Mouse (Mus musculus): ENCODE results near the gene Hmgcs2. TPM values are rescaled to one million over a fixed set of nuclear protein-coding genes. Genes with fewer than 3 reads are reported as not detected.
"Not testable (repeated sequence)": the region's sequence is repeated elsewhere in the genome, so short reads cannot be mapped to it uniquely, and the experiment has no call there.

Gene Hmgcs2
- polyA plus RNA-seq, 1 experiment from 2014 or later = 12.2 TPM

GRCm38 (mm10) chr3:98335886-98336285, 55.7 kb downstream of the Hmgcs2 start:
- Histone ChIP-seq H3K36me3 (ENCODE audit: control insufficient read depth, insufficient read depth, low read length) (peaks cover 4% of the 10 kb centered on the region; the same call in 1 of the 2 replicates), H3K4me3 (ENCODE audit: low read depth, low read length) (no peak overlapping the region), H3K4me1 (ENCODE audit: control insufficient read depth, insufficient read depth, low read length) (peaks cover 12% of the 10 kb centered on the region; the same call in 1 of the 2 replicates), H3K9me3 (ENCODE audit: control insufficient read depth, low read depth, low read length) (no peaks in the 10 kb centered on the region), H3K27ac (ENCODE audit: low read length) (no peak overlapping the region), H3K9ac (replicated peaks; ENCODE audit: low read depth, low read length) (no peak overlapping the region), H3K27me3 (ENCODE audit: control insufficient read depth, insufficient read depth, low read length) (no peaks in the 10 kb centered on the region), H3K4me2 (replicated peaks; ENCODE audit: low read depth, low read length) (no peak overlapping the region)
- no peak for ATAC-seq (ENCODE audit: insufficient number of reproducible peaks, insufficient read depth, low FRiP score, low read depth)
- 80% methylated on average over 7 of the region's 7 CpGs for WGBS

GRCm38 (mm10) chr3:98336661-98337654, 56.7 kb downstream of the Hmgcs2 start:
- ATAC-seq (ENCODE audit: insufficient number of reproducible peaks, insufficient read depth, low FRiP score, low read depth) = no peak
- H3K9ac ChIP-seq (replicated peaks; ENCODE audit: low read depth, low read length) = no peak overlapping the region
- no peaks in the 10 kb centered on the region for H3K9me3 ChIP-seq (ENCODE audit: control insufficient read depth, low read depth, low read length)
- H3K4me1 ChIP-seq (ENCODE audit: control insufficient read depth, insufficient read depth, low read length) = peaks cover 12% of the 10 kb centered on the region; the same call in 1 of the 2 replicates
- no peaks in the 10 kb centered on the region for H3K27me3 ChIP-seq (ENCODE audit: control insufficient read depth, insufficient read depth, low read length)
- 76% methylated on average over 22 of the region's 22 CpGs for WGBS
- H3K4me3 ChIP-seq (ENCODE audit: low read depth, low read length) = no peak overlapping the region
- H3K4me2 ChIP-seq (replicated peaks; ENCODE audit: low read depth, low read length) = 0 out of 2 replicates have a peak overlapping the region, but pooled peaks have one; percentile 92
- 0 out of 2 replicates have a peak, but pooled peaks cover 4% of the 10 kb centered on the region for H3K36me3 ChIP-seq (ENCODE audit: control insufficient read depth, insufficient read depth, low read length)
- no peak overlapping the region for H3K27ac ChIP-seq (ENCODE audit: low read length)

GRCm38 (mm10) chr3:98338584-98339041, 58.4 kb downstream of the Hmgcs2 start:
- H3K4me1 ChIP-seq (ENCODE audit: control insufficient read depth, insufficient read depth, low read length) = peaks cover 12% of the 10 kb centered on the region; the same call in 1 of the 2 replicates
- H3K27me3 ChIP-seq (ENCODE audit: control insufficient read depth, insufficient read depth, low read length) = no peaks in the 10 kb centered on the region
- H3K36me3 ChIP-seq (ENCODE audit: control insufficient read depth, insufficient read depth, low read length) = no peaks in the 10 kb centered on the region
- H3K9ac ChIP-seq (replicated peaks; ENCODE audit: low read depth, low read length) = peak overlapping the region; percentile 48
- 7% methylated on average over 15 of the region's 15 CpGs for WGBS
- peak overlapping the region; percentile 81 for H3K27ac ChIP-seq (ENCODE audit: low read length)
- no peaks in the 10 kb centered on the region for H3K9me3 ChIP-seq (ENCODE audit: control insufficient read depth, low read depth, low read length)
- H3K4me3 ChIP-seq (ENCODE audit: low read depth, low read length) = peak overlapping the region; percentile 63
- peak; percentile 68 for ATAC-seq (ENCODE audit: insufficient number of reproducible peaks, insufficient read depth, low FRiP score, low read depth)
- H3K4me2 ChIP-seq (replicated peaks; ENCODE audit: low read depth, low read length) = peak overlapping the region; percentile 92

DNA sequence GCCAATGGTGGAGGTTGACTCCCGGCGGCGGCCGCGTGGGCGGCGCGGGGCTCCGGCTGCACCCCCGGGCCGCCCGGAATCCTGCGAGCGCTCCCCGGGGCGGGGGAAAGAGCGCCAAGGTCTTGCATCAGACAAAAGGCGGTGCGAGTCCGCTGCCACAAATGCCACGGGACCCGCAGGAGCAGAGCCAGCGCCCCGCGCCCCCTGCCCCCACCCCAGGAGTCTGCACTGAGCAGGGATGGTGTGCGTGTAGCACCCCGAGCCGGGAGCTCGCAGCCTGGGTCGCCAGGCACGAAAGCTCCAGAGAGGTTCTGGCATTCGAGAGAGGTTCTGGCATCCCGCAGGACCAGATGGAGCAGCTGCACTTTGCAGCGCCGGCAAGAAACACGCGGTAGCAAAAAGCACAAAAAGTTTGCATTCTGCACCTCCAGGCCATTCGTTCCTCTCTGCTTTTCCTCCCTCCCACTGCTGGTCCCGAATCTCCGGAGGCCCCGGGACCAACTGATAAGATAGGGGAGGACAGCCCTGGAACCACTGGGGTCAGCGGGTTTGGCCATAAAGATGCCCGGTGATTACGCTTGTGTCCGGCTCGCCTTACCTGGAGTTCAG, 59.0 kb downstream of the Hmgcs2 start:
- peak overlapping the region; percentile 48 for H3K9ac ChIP-seq (replicated peaks; ENCODE audit: low read depth, low read length)
- peak overlapping the region; percentile 92 for H3K4me2 ChIP-seq (replicated peaks; ENCODE audit: low read depth, low read length)
- peak overlapping the region; percentile 81 for H3K27ac ChIP-seq (ENCODE audit: low read length)
- no peaks in the 10 kb centered on the region for H3K27me3 ChIP-seq (ENCODE audit: control insufficient read depth, insufficient read depth, low read length)
- peaks cover 12% of the 10 kb centered on the region; the same call in 1 of the 2 replicates for H3K4me1 ChIP-seq (ENCODE audit: control insufficient read depth, insufficient read depth, low read length)
- under 1% methylated on average over 46 of the region's 46 CpGs for WGBS
- H3K9me3 ChIP-seq (ENCODE audit: control insufficient read depth, low read depth, low read length) = no peaks in the 10 kb centered on the region
- peak overlapping the region; percentile 63 for H3K4me3 ChIP-seq (ENCODE audit: low read depth, low read length)
- peak; percentile 30; the same call in 1 of the 2 replicates for ATAC-seq (ENCODE audit: insufficient number of reproducible peaks, insufficient read depth, low FRiP score, low read depth)
- H3K36me3 ChIP-seq (ENCODE audit: control insufficient read depth, insufficient read depth, low read length) = no peaks in the 10 kb centered on the region

- not testable (repeated sequence) for H3K36me3 ChIP-seq (ENCODE audit: control insufficient read depth, insufficient read depth, low read length); H3K27me3 ChIP-seq (ENCODE audit: control insufficient read depth, insufficient read depth, low read length); H3K9me3 ChIP-seq (ENCODE audit: control insufficient read depth, low read depth, low read length)
- Histone ChIP-seq H3K4me2 (replicated peaks; ENCODE audit: low read depth, low read length) (peak within 1 kb of the TSS; percentile 92), H3K9ac (replicated peaks; ENCODE audit: low read depth, low read length) (peak within 1 kb of the TSS; percentile 48), H3K27ac (ENCODE audit: low read length) (peak within 1 kb of the TSS; percentile 81), H3K4me3 (ENCODE audit: low read depth, low read length) (peak within 1 kb of the TSS; percentile 63), H3K4me1 (ENCODE audit: control insufficient read depth, insufficient read depth, low read length) (peaks cover 12% of the 10 kb centered on the region; the same call in 1 of the 2 replicates)
- peak; percentile 73 for ATAC-seq (ENCODE audit: insufficient number of reproducible peaks, insufficient read depth, low FRiP score, low read depth)
- WGBS = 2% methylated on average over 10 of the region's 10 CpGs
Measured at GRCm38 (mm10) chr3:98339706-98340109, 59.5 kb downstream of the Hmgcs2 start, which contains the start of gene Phgdh. Phgdh (minus strand) TSS chr3:98339990.

DNA sequence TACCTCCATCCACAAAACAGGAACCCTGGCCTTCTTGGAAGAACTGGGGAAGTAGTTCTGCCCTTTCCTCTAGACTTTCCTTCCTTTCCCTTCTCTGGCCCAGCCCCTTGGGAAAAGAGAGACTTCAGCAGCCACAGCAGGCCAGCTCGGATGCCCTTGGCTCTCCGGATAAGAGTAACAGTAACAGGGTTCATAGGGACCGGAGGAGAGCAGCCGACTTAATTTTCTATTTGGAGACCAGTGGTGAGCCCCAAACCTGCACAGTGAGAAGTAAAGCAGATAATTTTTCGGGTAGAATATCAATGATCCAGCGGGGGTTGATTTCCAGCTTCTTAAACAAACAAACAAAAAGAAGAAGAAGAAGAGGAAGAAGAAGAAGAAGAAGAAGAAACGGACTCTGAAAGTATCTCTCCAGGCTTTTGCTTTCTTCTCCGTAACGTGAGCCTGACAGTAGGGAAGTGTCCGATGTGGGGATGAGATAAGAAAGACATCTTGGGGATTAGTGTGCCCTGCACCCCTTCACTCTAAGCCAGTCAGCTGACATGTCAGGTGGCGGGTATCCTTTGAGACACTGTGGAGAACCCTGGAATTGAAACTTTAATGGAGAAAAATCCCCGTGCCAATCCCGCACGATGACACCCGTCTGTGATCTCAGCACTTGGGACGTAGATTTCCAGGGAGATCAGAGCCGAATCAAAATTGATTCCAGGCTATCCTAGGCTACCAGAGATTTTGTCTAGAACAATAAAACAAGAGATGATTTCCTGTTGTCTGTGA, 60.8 kb downstream of the Hmgcs2 start:
- no peak overlapping the region for H3K4me3 ChIP-seq (ENCODE audit: low read depth, low read length)
- 83% methylated on average over 17 of the region's 17 CpGs for WGBS
- no peaks in the 10 kb centered on the region for H3K9me3 ChIP-seq (ENCODE audit: control insufficient read depth, low read depth, low read length)
- H3K4me1 ChIP-seq (ENCODE audit: control insufficient read depth, insufficient read depth, low read length) = peaks cover 12% of the 10 kb centered on the region; the same call in 1 of the 2 replicates
- no peak overlapping the region for H3K9ac ChIP-seq (replicated peaks; ENCODE audit: low read depth, low read length)
- H3K27me3 ChIP-seq (ENCODE audit: control insufficient read depth, insufficient read depth, low read length) = no peaks in the 10 kb centered on the region
- H3K27ac ChIP-seq (ENCODE audit: low read length) = no peak overlapping the region
- no peak for ATAC-seq (ENCODE audit: insufficient number of reproducible peaks, insufficient read depth, low FRiP score, low read depth)
- no peaks in the 10 kb centered on the region for H3K36me3 ChIP-seq (ENCODE audit: control insufficient read depth, insufficient read depth, low read length)
- no peak overlapping the region for H3K4me2 ChIP-seq (replicated peaks; ENCODE audit: low read depth, low read length)

- Histone ChIP-seq H3K36me3 (ENCODE audit: control insufficient read depth, insufficient read depth, low read length) (no peaks in the 10 kb centered on the region), H3K4me3 (ENCODE audit: low read depth, low read length) (no peak overlapping the region), H3K4me1 (ENCODE audit: control insufficient read depth, insufficient read depth, low read length) (peaks cover 3% of the 10 kb centered on the region; the same call in 1 of the 2 replicates), H3K4me2 (replicated peaks; ENCODE audit: low read depth, low read length) (no peak overlapping the region), H3K9ac (replicated peaks; ENCODE audit: low read depth, low read length) (no peak overlapping the region), H3K27ac (ENCODE audit: low read length) (no peak overlapping the region), H3K27me3 (ENCODE audit: control insufficient read depth, insufficient read depth, low read length) (no peaks in the 10 kb centered on the region), H3K9me3 (ENCODE audit: control insufficient read depth, low read depth, low read length) (no peaks in the 10 kb centered on the region)
- 74% methylated on average over 3 of the region's 3 CpGs for WGBS
- ATAC-seq (ENCODE audit: insufficient number of reproducible peaks, insufficient read depth, low FRiP score, low read depth) = no peak
Measured at GRCm38 (mm10) chr3:98343235-98343634, 63.0 kb downstream of the Hmgcs2 start.

DNA sequence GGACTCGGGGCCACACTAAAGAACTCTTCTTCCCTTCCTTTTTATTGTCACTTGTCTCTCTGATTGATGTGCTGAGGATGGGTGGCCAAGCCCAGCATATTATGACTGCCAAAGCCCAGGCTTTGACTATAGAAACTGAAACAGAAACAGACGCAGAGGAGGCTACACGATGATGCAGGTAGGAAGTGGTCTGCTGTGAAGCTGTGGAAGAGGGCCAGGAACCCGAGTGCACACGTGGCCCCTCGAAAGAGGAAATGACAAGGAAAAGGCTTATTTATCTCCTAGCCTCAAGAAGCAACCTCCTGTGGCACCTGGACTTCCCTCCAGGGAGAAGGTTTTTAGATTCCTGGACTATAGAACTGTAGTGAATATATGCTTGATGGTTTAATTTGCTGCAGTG, 67.9 kb downstream of the Hmgcs2 start:
- Histone ChIP-seq H3K27ac (ENCODE audit: low read length) (no peak overlapping the region), H3K27me3 (ENCODE audit: control insufficient read depth, insufficient read depth, low read length) (no peaks in the 10 kb centered on the region), H3K4me2 (replicated peaks; ENCODE audit: low read depth, low read length) (no peak overlapping the region), H3K4me1 (ENCODE audit: control insufficient read depth, insufficient read depth, low read length) (no peaks in the 10 kb centered on the region), H3K4me3 (ENCODE audit: low read depth, low read length) (no peak overlapping the region), H3K9me3 (ENCODE audit: control insufficient read depth, low read depth, low read length) (no peaks in the 10 kb centered on the region), H3K9ac (replicated peaks; ENCODE audit: low read depth, low read length) (no peak overlapping the region), H3K36me3 (ENCODE audit: control insufficient read depth, insufficient read depth, low read length) (no peaks in the 10 kb centered on the region)
- no peak for ATAC-seq (ENCODE audit: insufficient number of reproducible peaks, insufficient read depth, low FRiP score, low read depth)
- WGBS = 74% methylated on average over 6 of the region's 6 CpGs

All from stomach, embryonic 14.5 days (tissue).